Mouse (Mus musculus) neural tube, embryonic 11.5 days (tissue): ENCODE data around the gene Tpcn2. TPM values are rescaled to one million over a fixed set of nuclear protein-coding genes. Genes with fewer than 3 reads are reported as not detected.
A peak's percentile ranks its signal among the peaks of the same experiment; 100 is the strongest.

Source experiments
- ATAC-seq: fragments of 200-750 bp; cut with Nextera tagmentation; 2 replicates; pipeline ENCODE4 v1.8.0; 2017; ENCODE audit warnings: moderate number of reproducible peaks, mild to moderate bottlenecking, moderate TSS enrichment, moderate library complexity; ENCODE audit not compliant: insufficient read depth, low FRiP score, low TSS enrichment
- DNase-seq: peaks from one replicate; pipeline ENCODE4 v3.0.0-alpha.2; 2015; ENCODE audit warnings: low spot score
- H3K27ac ChIP-seq: fragments of 300-500 bp; sonication (generic); 2 replicates; pipeline ENCODE4 v1.5.1; 2014; ENCODE audit warnings: low read depth, mild to moderate bottlenecking, low read length
- H3K27me3 ChIP-seq: fragments of 300-500 bp; sonication (generic); 2 replicates; pipeline ENCODE4 v1.6.1; 2014; ENCODE audit warnings: mild to moderate bottlenecking, low read length, mixed read lengths; ENCODE audit not compliant: control insufficient read depth, insufficient read depth
- H3K36me3 ChIP-seq: fragments of 300-500 bp; sonication (generic); 2 replicates; pipeline ENCODE4 v1.6.1; 2014; ENCODE audit warnings: mild to moderate bottlenecking, low read length, moderate library complexity, mixed read lengths; ENCODE audit not compliant: control insufficient read depth, insufficient read depth
- H3K4me1 ChIP-seq: fragments of 300-500 bp; sonication (generic); 2 replicates; pipeline ENCODE4 v1.6.1; 2014; ENCODE audit warnings: low read length, mixed read lengths; ENCODE audit not compliant: control insufficient read depth, insufficient read depth
- H3K4me2 ChIP-seq: fragments of 300-500 bp; sonication (generic); 2 replicates; pipeline ENCODE4 v1.6.1; 2014; ENCODE audit warnings: low read depth, mild to moderate bottlenecking, moderate library complexity
- H3K4me3 ChIP-seq: fragments of 300-500 bp; sonication (generic); 2 replicates; pipeline ENCODE4 v1.5.1; 2014; ENCODE audit warnings: low read depth, low read length
- H3K9ac ChIP-seq: fragments of 300-500 bp; sonication (generic); 2 replicates; pipeline ENCODE4 v1.6.1; 2014; ENCODE audit warnings: mild to moderate bottlenecking, low read length
- H3K9me3 ChIP-seq: fragments of 300-500 bp; sonication (generic); 2 replicates; pipeline ENCODE4 v1.6.1; 2016; ENCODE audit warnings: low read length; ENCODE audit not compliant: control insufficient read depth
- WGBS: fragments of 180-500 bp; shearing (Covaris S2); extraction: QIAGEN DNeasy Blood & Tissue Kit; methylation state at CpG from one replicate; pipeline ENCODE4 v1.1.7; 2014; 5-methylcytosine and 5-hydroxymethylcytosine counted together
- polyA plus RNA-seq: library from polyadenylated mRNA; unstranded; fragments of >200 nt; fragmentation: Nextera tagmentation; extraction: Ambion mirVana; gene quantifications from 2 replicates; pipeline ENCODE4 v1.2.1, GENCODE M21; 2014

Gene Tpcn2
- polyA plus RNA-seq, result 1.8 and 2.4 TPM in 2 replicates

DNA sequence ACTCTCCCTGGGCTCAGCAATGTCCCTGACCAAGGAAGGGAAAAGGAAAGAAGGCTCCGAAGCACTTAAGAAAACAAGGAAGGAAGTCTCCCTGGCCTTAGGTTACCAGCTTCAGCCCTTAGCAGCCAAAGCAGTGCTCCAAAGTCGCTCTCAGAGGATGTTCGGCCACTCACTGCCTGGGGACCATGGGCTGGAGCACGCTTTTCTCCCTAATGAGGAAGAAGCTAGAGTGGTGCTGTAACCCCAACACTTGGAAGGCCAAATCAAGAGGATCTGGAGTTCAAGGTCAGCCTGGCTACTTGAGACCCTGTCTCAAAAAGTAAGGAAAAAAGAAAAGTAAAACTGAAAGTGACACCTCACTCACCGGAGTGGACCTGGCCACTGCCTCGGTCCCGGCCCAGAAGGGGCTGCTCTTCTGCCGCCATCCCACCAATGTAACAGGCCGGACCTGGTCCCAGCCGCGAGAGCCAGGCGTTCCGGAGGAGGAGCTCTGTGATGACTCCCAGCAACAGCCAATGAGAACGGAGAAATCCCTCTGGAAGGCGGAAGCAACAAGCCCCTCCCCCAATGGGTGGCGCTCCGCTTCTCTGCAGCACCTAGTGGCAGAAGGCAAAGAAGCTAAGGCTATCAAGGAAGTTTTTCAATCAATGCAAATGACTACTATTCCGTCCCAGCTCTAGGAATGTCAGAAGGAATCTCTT lies at the start of gene Tpcn2:
Tpcn2 (minus strand) TSS at position 525 of the 701 bp plus-strand sequence.
- 3% methylated on average over 18 of the region's 18 CpGs for WGBS
- peak within 1 kb of the TSS; percentile 53 for H3K9ac ChIP-seq
- DNase-seq (peak; percentile 92), ATAC-seq (peak; percentile 91)
- H3K36me3 ChIP-seq, result peaks cover 5% of the 10 kb centered on the region; the same call in 1 of the 2 replicates
- no peaks in the 10 kb centered on the region for H3K27me3 ChIP-seq
- peak within 1 kb of the TSS; percentile 53 for H3K4me2 ChIP-seq
- peaks cover 7% of the 10 kb centered on the region; the same call in 1 of the 2 replicates for H3K4me1 ChIP-seq
- peak within 1 kb of the TSS; percentile 43 for H3K4me3 ChIP-seq
- no peak within 1 kb of the TSS for H3K27ac ChIP-seq
- no peaks in the 10 kb centered on the region for H3K9me3 ChIP-seq

DNA sequence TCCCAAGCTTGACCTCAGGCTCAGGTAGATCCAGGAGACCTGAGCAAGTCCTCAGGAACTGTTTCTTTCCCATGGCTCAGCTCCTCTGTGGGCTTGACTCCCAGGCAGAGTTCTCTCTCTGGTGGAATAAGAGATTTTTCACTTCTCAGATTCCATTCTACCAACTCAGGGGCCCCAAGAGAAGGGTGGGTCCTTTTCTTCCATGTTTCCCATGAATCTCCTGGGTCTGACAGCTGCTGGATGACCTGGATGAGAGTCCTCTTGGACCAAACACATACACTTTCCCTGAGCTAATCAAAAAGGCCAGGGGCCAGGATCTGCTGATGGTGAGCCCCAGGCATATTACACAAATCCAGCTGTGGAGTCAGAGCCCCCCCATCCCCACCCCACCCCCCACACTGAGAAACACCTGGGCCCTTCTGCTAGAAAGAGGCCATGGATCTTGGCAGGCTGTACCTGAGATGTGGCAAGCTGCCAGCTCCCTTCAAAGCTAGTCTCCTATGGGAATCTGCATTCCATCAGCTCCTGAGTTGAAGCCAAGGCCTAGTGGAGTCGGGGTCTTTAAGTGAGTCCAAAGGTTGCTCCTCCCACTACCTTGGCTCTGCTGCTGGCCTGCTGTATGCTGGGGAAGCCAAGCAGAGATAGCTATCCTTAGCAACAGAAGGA lies 48.7 kb upstream of the Tpcn2 start:
- Histone ChIP-seq H3K4me3 (no peak overlapping the region), H3K27me3 (no peaks in the 10 kb centered on the region), H3K27ac (no peak overlapping the region), H3K36me3 (no peaks in the 10 kb centered on the region), H3K9me3 (no peaks in the 10 kb centered on the region), H3K4me2 (no peak overlapping the region), H3K4me1 (no peaks in the 10 kb centered on the region), H3K9ac (no peak overlapping the region)
- ATAC-seq (no peak), DNase-seq (no peak)
- WGBS, result 57% methylated on average over 1 of the region's 1 CpGs

DNA sequence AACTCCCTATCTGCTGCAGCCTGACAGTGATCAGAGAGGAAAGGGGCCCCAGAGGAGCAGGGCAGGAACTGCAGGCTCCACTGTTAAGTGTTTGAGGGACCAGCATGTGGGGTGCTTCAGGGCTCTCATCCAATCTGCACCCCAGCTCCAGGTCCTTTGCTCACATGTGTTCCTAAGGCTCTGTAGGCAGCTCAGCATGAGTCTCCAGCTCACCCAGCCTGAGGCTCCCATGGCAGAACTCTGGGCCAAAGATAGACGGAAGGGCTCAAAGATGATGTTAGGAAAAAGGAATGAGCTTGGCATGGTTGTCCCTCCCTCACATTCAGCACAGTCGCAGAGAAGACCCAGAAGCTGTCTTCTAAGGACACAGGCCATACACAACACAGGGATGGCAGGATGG lies 46.8 kb upstream of the Tpcn2 start:
- H3K4me2 ChIP-seq, result no peak overlapping the region
- no peaks in the 10 kb centered on the region for H3K4me1 ChIP-seq
- no peak overlapping the region for H3K27ac ChIP-seq
- DNase-seq (no peak), ATAC-seq (no peak)
- H3K9ac ChIP-seq, result no peak overlapping the region
- WGBS, result 68% methylated on average over 2 of the region's 2 CpGs
- no peaks in the 10 kb centered on the region for H3K27me3 ChIP-seq
- no peaks in the 10 kb centered on the region for H3K9me3 ChIP-seq
- H3K4me3 ChIP-seq, result no peak overlapping the region
- no peaks in the 10 kb centered on the region for H3K36me3 ChIP-seq

DNA sequence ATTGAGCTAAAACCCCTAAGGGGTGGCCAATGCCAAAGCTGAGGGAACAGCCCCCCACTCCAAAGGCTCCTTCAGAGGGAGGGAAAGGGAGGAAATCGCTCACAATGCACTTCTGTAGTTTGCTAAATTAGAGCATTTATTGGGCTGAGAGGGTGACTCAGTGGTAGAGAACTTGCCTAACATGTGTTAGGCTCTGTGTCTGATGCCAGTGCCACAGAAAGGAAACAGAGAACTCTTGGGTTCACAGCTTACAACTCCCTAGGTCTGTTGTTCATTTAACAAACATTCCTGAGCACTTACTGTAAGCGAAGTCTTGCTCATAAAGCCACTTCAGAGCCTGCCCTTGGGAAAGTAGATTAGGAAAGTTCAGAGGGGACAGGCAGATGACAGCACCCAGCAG lies 46.2 kb upstream of the Tpcn2 start:
- no peaks in the 10 kb centered on the region for H3K36me3 ChIP-seq
- H3K9me3 ChIP-seq, result no peaks in the 10 kb centered on the region
- 65% methylated on average over 2 of the region's 2 CpGs for WGBS
- H3K4me3 ChIP-seq, result no peak overlapping the region
- no peak overlapping the region for H3K9ac ChIP-seq
- H3K27ac ChIP-seq, result no peak overlapping the region
- no peak overlapping the region for H3K4me2 ChIP-seq
- DNase-seq (no peak), ATAC-seq (no peak)
- no peaks in the 10 kb centered on the region for H3K27me3 ChIP-seq
- no peaks in the 10 kb centered on the region for H3K4me1 ChIP-seq

- Histone ChIP-seq H3K4me1 (no peaks in the 10 kb centered on the region), H3K27me3 (no peaks in the 10 kb centered on the region), H3K36me3 (no peaks in the 10 kb centered on the region), H3K4me3 (no peak overlapping the region), H3K27ac (no peak overlapping the region), H3K9me3 (no peaks in the 10 kb centered on the region), H3K4me2 (no peak overlapping the region), H3K9ac (no peak overlapping the region)
- no peak for DNase-seq
- 42% methylated on average over 2 of the region's 2 CpGs for WGBS
- no peak for ATAC-seq
Measured at GRCm38 (mm10) chr7:145325697-145326096, 41.9 kb upstream of the Tpcn2 start.

- WGBS, result 42% methylated on average over 4 of the region's 4 CpGs
- no peaks in the 10 kb centered on the region for H3K9me3 ChIP-seq
- H3K9ac ChIP-seq, result no peak overlapping the region
- H3K27ac ChIP-seq, result no peak overlapping the region
- ATAC-seq (no peak), DNase-seq (no peak)
- H3K4me2 ChIP-seq, result no peak overlapping the region
- H3K4me1 ChIP-seq, result no peaks in the 10 kb centered on the region
- H3K36me3 ChIP-seq, result no peaks in the 10 kb centered on the region
- H3K4me3 ChIP-seq, result no peak overlapping the region
- H3K27me3 ChIP-seq, result no peaks in the 10 kb centered on the region
Measured at GRCm38 (mm10) chr7:145323607-145324006, 39.8 kb upstream of the Tpcn2 start.

DNA sequence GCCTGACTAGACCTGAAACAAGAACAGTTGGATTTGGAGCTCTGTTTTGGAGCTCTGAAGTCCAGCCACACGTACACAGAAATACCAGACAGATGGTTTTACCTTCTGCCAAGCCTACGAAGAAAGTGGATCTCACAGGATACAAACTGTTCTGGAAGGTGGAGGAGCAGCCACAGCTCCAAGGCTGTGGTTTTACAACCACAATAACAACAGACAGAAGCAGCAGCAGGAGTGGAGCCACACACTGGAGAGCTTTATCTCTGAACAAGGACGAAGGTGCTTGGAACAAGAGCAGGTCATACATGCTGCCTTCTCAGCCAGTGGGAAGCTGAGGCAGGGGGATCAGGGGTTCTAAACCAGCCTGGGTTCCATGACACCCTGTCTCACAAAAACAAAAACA lies 35.7 kb upstream of the Tpcn2 start:
- Histone ChIP-seq H3K9ac (no peak overlapping the region), H3K4me1 (no peaks in the 10 kb centered on the region), H3K9me3 (no peaks in the 10 kb centered on the region), H3K4me3 (no peak overlapping the region), H3K27ac (no peak overlapping the region), H3K36me3 (no peaks in the 10 kb centered on the region), H3K4me2 (no peak overlapping the region), H3K27me3 (no peaks in the 10 kb centered on the region)
- ATAC-seq (no peak), DNase-seq (no peak)
- whole genome bisulfite sequencing, result 76% methylated on average over 3 of the region's 3 CpGs

DNA sequence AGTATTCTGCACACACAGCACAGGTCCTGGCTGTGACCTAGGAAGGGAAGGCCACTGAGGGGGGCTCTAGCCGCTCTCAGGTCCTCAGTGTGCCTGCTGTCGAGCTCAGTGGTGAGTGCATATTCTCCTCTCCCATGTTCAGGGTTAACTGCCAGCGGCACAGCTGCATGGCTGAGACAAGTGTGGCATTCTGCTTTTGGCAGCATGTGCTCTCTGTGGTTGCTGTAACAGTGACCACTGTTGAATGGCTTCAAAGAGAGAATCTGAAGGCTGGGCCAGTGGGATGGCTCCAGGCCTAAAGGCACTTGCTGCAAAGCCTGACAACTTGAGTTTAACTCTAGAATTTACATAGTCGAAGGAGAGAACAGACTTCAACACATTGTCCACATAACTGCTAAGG lies 33.7 kb upstream of the Tpcn2 start:
- Histone ChIP-seq H3K9ac (no peak overlapping the region), H3K27ac (no peak overlapping the region), H3K4me3 (no peak overlapping the region), H3K27me3 (no peaks in the 10 kb centered on the region), H3K9me3 (no peaks in the 10 kb centered on the region), H3K4me2 (no peak overlapping the region), H3K36me3 (no peaks in the 10 kb centered on the region), H3K4me1 (no peaks in the 10 kb centered on the region)
- no peak for ATAC-seq
- no peak for DNase-seq
- WGBS, result 77% methylated on average over 4 of the region's 4 CpGs
